Mouse (Mus musculus): ENCODE measurements around the gene Ybx1.

GRCm38 (mm10) chr4:119263459-119263858 lies 30.9 kb downstream of the Ybx1 start:
- no peak for TF ChIP-seq EP300 (IDR thresholded peaks at IDR 0.05; ENCODE audit: low read depth)
- no peak for TF ChIP-seq CTCF (IDR thresholded peaks at IDR 0.05; ENCODE audit: low read depth)
